Mouse (Mus musculus): ENCODE results near the gene Abcc10.

- TF ChIP-seq CTCF (conservative IDR thresholded peaks at IDR 0.05 in 1 of 2, IDR thresholded peaks at IDR 0.05 in 1 of 2; ENCODE audit: low read depth in 2 of 2, low read length in 2 of 2), result no peak
- no peak for TF ChIP-seq HCFC1 (IDR thresholded peaks at IDR 0.05; ENCODE audit: low read depth, low read length)
- no peak for TF ChIP-seq ZC3H11A (IDR thresholded peaks at IDR 0.05; ENCODE audit: low read depth, low read length)
- no peak for TF ChIP-seq IRF4 (IDR thresholded peaks at IDR 0.05; ENCODE audit: low read depth, low read length)
Observed at GRCm38 (mm10) chr17:46268026-46268720, 60.0 kb downstream of the Abcc10 start.

Data from CH12.LX (cell line).